Mouse (Mus musculus): ENCODE data around the gene Tnfsf8. TPM values are rescaled to one million over a fixed set of nuclear protein-coding genes. Genes with fewer than 3 reads are reported as not detected.

Gene Tnfsf8
- not detected for total RNA-seq (2021)

- intact Hi-C loops (cut with DNase I): no loop called here
- DNase-seq (ENCODE audit: low spot score): no peak
These were observed at the start of gene Tnfsf8 for GRCm38 (mm10) chr4:63860688-63861540. Tnfsf8 (minus strand) TSS chr4:63861347.

DNA sequence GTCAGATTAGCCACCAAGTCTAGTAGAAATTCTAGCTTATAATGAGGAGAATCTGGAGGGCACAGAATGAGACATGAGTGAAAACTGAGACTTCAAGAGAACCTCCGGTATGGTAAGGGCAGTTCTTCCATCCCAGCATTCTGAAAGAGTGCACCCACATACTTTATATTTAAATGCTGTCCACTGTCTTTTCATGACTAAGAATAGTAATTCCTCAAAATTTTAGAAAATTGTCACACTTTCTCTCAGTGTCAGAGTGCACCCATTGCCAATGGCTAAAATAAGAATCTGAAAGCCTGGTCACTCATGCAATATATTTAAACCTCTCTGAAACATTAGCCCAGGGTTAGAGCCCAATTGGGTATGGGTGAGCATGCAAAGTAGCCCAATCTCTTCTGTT, 47.4 kb upstream of the Tnfsf8 start:
- intact Hi-C loops (cut with DNase I): no loop called here

GRCm38 (mm10) chr4:63907473-63907872, 46.3 kb upstream of the Tnfsf8 start:
- intact Hi-C loops (cut with DNase I): no loop called here
- DNase-seq (ENCODE audit: low spot score): no peak

More for the DNA sequence above, 47.4 kb upstream of the Tnfsf8 start:
- no peak for DNase-seq (ENCODE audit: low spot score)

DNA sequence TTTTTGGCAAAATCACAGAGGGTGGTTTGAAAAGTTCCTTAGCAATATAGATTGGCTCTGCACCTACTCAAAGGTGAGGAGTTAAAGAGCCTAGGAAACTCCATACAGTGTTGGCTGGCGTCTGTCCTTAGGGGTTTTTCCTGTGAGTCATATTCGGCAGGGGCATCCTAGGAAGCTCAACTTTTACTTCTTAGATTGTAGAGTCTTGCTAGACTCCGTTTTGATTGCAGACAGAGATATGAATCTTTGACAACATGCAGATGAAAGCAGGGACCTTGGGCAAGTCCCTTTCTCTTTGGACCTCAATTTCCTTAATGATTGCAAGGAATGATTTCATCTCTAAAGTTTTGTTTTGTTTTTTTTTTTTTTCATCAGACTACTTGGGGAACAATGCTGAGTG, 44.9 kb upstream of the Tnfsf8 start:
- DNase-seq (ENCODE audit: low spot score): no peak

GRCm38 (mm10) chr4:63899081-63899523, 38.0 kb upstream of the Tnfsf8 start:
- DNase-seq (ENCODE audit: low spot score): no peak
- intact Hi-C loops (cut with DNase I): no loop called here

More for the DNA sequence above, 44.9 kb upstream of the Tnfsf8 start:
- intact Hi-C loops (cut with DNase I): no loop called here

GRCm38 (mm10) chr4:63897152-63897551, 36.0 kb upstream of the Tnfsf8 start:
- no peak for DNase-seq (ENCODE audit: low spot score)
- intact Hi-C loops (cut with DNase I): no loop called here

DNA sequence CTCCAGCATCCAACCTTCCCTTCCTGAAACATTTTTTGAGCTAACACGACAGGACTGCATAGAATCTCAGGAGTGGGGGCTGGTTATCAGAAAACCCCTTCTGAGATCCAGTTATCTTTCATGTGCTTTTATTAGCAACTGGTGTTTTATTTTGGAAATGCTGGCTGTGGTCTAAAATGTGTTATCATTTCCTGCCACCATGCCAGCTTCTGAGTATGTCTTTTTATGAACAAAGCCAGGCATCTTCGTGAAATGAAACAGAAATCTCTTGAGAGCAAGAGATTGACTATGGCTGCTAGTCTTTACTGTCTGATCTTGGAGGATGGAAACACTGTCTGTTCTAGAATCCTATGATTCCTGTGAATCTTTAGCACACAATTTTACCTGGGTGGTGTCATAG, 25.0 kb upstream of the Tnfsf8 start:
- no peak for DNase-seq (ENCODE audit: low spot score)
- intact Hi-C loops (cut with DNase I): no loop called here

DNA sequence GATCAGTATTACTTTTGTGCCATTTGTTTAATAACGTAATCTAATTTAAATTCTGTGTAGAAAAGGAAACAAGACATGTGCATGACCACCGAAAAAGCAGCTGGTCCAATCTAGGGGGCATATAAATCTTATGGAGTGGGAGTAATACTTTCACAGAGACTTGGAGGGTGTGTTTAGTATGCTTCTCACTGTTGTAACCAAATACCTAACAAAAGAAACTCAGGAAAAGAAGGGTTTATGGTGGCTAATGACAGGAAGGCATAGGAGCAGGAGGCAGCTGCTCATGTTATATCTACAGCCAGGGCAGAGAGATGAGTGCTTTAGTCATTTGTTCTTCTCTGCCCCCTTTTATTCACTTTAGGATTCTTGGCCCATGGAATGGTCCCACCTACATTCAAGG, 15.6 kb upstream of the Tnfsf8 start:
- DNase-seq (ENCODE audit: low spot score): no peak

GRCm38 (mm10) chr4:63875480-63875879, 14.3 kb upstream of the Tnfsf8 start:
- intact Hi-C loops (cut with DNase I): no loop called here
- DNase-seq (ENCODE audit: low spot score): no peak

More for the DNA sequence above, 15.6 kb upstream of the Tnfsf8 start:
- intact Hi-C loops (cut with DNase I): no loop called here

DNA sequence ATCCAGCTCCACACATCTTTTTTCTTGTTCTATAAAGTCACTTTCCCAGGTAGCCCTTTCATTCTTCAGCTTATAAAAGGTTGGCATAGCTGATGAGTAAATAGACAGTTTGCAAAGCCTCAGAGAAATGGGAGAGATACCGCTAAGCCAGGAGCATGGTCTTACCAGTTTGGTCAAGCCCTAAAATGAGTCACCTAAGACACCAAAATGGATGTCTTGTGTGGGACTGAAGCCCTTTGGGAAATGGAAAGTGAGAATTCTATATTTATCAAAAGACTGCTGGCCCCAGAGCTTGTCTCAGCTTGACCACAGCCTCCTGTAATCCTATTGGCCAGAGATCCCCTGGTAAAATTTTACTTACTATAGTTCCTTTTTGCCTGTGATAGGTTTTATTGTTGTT, 9.5 kb upstream of the Tnfsf8 start:
- no peak for DNase-seq (ENCODE audit: low spot score)
- intact Hi-C loops (cut with DNase I): no loop called here

GRCm38 (mm10) chr4:63868770-63869169, 7.6 kb upstream of the Tnfsf8 start:
- intact Hi-C loops (cut with DNase I): no loop called here

GRCm38 (mm10) chr4:63862953-63863352, 1.8 kb upstream of the Tnfsf8 start:
- DNase-seq (ENCODE audit: low spot score): no peak
- intact Hi-C loops (cut with DNase I): no loop called here

More at GRCm38 (mm10) chr4:63868770-63869169, 7.6 kb upstream of the Tnfsf8 start:
- DNase-seq (ENCODE audit: low spot score): no peak

DNA sequence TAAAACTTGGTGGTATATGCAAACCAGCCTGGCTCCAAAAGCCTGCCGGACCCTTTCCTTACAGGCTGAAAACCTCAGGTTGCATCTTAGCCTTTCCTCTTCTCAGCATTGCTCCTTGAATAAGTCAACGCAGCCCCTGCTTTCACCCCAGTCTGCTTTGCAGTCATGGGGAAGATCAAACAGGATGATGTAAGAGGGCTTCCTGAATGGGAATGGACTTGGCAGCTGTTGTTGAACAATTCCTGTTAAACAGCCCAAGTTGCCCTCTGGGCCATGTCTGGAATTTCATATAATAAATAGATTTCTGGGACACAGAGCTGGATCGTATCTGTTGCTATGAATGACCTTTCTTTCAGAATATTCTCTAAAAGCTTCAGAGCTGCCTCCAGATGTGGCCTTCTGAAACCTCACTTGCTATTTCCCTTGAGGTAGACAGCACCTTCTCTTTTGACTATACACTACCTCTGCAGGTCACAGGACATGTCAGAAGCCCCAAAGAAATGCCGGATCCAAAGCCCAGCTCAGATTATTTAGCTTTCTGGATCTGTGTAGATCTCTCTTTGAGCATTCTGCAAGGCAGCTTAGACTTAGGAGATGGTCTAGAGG, 1.0 kb upstream of the Tnfsf8 start:
- intact Hi-C loops (cut with DNase I): no loop called here
- DNase-seq (ENCODE audit: low spot score): no peak

- intact Hi-C loops (cut with DNase I): no loop called here
- DNase-seq (ENCODE audit: low spot score): no peak
These were observed 911 bp downstream of the Tnfsf8 start for GRCm38 (mm10) chr4:63860236-63860635.

DNA sequence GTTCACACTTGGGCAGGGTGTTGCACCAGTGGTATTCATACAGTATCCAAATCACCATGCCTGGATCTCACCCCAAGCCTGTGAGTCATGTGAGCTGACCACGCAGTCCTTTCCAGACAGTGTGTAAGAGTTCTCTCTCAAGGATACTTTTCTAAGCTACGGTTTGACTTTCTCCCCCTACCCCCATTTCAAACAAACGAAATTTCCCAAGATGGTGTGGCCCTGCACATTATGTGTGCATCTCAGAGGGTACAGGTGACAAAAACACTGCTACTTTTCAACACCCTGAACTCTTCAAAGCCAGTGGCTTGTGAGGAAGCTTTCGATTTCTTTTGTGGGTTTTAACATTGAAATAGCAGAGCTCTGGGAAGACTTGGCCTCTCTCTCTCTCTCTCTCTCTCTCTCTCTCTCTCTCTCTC, 1.4 kb downstream of the Tnfsf8 start:
- no peak for DNase-seq (ENCODE audit: low spot score)
- intact Hi-C loops (cut with DNase I): no loop called here

DNA sequence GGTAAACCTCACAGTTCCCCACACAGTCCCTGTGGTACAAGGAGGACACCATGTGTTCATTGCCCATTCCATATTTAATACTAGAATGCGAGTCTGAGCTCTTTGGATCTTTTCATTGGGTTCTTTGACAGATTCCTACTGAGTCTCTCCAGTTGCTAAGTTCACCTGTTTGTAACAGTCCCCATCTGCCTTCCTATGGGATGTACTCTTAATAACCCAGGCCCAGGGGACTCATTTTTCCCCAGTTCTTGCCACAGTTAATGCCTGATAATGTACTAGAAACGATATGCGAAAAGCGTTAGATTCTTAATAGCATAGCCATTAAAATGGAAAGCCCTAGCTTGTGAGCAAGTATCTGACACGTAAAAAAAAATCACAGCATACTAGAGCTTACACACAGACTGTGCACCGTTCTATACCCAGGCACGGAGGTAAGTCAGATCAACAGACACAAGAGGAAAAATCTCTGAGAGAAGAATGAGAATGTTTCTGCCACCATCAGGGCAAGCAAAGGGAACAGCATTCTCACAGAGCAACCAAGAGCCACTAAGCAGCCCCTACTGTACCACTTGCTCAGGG, 2.4 kb downstream of the Tnfsf8 start:
- intact Hi-C loops (cut with DNase I): no loop called here
- DNase-seq (ENCODE audit: low spot score): no peak

GRCm38 (mm10) chr4:63856764-63857163, 4.4 kb downstream of the Tnfsf8 start:
- DNase-seq (ENCODE audit: low spot score): no peak
- intact Hi-C loops (cut with DNase I): no loop called here

GRCm38 (mm10) chr4:63853782-63854386, 7.3 kb downstream of the Tnfsf8 start:
- DNase-seq (ENCODE audit: low spot score): no peak
- intact Hi-C loops (cut with DNase I): no loop called here

- intact Hi-C loops (cut with DNase I): no loop called here
- DNase-seq (ENCODE audit: low spot score): no peak
These were observed 11.1 kb downstream of the Tnfsf8 start for GRCm38 (mm10) chr4:63850082-63850481.

DNA sequence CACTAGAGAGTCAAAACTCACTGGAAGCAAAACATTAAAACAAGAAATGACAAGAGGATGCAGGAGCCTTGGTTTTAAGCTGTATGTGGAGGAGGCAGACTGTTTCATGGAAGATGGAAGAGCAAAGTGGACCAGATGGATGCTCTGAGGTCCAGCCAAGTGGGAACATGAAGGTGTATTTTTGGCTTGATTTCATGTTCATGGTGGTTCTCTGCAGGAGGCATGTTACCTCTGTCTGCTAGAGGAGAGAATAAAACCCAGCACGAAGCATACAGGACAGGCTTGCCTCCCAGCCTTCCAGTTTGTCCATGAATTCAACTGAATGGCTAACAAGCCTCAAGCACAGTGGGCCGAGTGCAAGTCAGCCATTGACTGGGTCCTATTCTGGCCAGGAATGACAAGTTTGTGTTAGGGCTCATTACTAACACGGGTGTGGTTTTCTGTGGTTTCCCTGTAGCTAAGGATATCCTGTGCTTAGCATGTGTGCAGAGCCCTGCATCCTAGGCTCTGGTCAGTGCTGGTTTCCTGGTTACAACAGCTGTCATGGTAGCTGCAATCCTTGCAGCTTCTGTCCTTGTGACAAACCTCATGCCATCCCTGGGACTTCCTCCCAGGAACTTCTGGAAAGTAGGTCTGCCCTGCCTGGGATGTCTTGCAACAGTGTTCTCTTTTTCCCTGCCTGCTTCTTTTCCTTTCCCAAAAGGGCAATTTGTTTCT, 14.1 kb downstream of the Tnfsf8 start:
- intact Hi-C loops (cut with DNase I): no loop called here
- DNase-seq (ENCODE audit: low spot score): no peak
